Mouse (Mus musculus) neural tube, embryonic 14.5 days (tissue): ENCODE results near the gene Faah. TPM values are rescaled to one million over a fixed set of nuclear protein-coding genes. Genes with fewer than 3 reads are reported as not detected.
A peak's percentile ranks its signal among the peaks of the same experiment; 100 is the strongest.

Experiments
- ATAC-seq: fragments of 200-750 bp; cut with Nextera tagmentation; 2 replicates; pipeline ENCODE4 v1.8.0; 2017; ENCODE audit warnings: low read depth, mild to moderate bottlenecking, moderate TSS enrichment, moderate library complexity
- H3K27ac ChIP-seq: fragments of 300-500 bp; sonication (generic); 2 replicates; pipeline ENCODE4 v1.5.1; 2014; ENCODE audit warnings: low read depth, mild to moderate bottlenecking, control low read depth, low read length, moderate library complexity, mixed read lengths
- H3K27me3 ChIP-seq: fragments of 300-500 bp; sonication (generic); 2 replicates; pipeline ENCODE4 v1.6.1; 2014; ENCODE audit warnings: low read length; ENCODE audit not compliant: control insufficient read depth, insufficient read depth
- H3K36me3 ChIP-seq: fragments of 300-500 bp; sonication (generic); 2 replicates; pipeline ENCODE4 v1.6.1; 2014; ENCODE audit warnings: low read length, mixed read lengths; ENCODE audit not compliant: control insufficient read depth, insufficient read depth
- H3K4me1 ChIP-seq: fragments of 300-500 bp; sonication (generic); 2 replicates; pipeline ENCODE4 v1.6.1; 2014; ENCODE audit warnings: low read length; ENCODE audit not compliant: control insufficient read depth, insufficient read depth
- H3K4me2 ChIP-seq: fragments of 300-500 bp; sonication (generic); 2 replicates; pipeline ENCODE4 v1.6.1; 2014; ENCODE audit warnings: mild to moderate bottlenecking, low read depth, low read length, control low read depth
- H3K4me3 ChIP-seq: fragments of 300-500 bp; sonication (generic); 2 replicates; pipeline ENCODE4 v1.5.1; 2014; ENCODE audit warnings: low read depth, low read length, control low read depth, mixed read lengths
- H3K9ac ChIP-seq: fragments of 300-500 bp; sonication (generic); replicated peaks from 2 replicates; pipeline ENCODE4 v1.6.1; 2014; ENCODE audit warnings: low read depth, mild to moderate bottlenecking, control low read depth, low read length, mixed read lengths
- H3K9me3 ChIP-seq: fragments of 300-500 bp; sonication (generic); 2 replicates; pipeline ENCODE4 v1.6.1; 2016; ENCODE audit warnings: low read length; ENCODE audit not compliant: control insufficient read depth
- WGBS: fragments of 180-500 bp; shearing (Covaris S2); extraction: QIAGEN DNeasy Blood & Tissue Kit; methylation state at CpG from one replicate; pipeline ENCODE4 v1.1.7; 2014; 5-methylcytosine and 5-hydroxymethylcytosine counted together
- polyA plus RNA-seq: library from polyadenylated mRNA; unstranded; fragments of >200 nt; fragmentation: Nextera tagmentation; extraction: Ambion mirVana; gene quantifications from 2 replicates; pipeline ENCODE4 v1.2.1, GENCODE M21; 2014

The Faah gene
- polyA plus RNA-seq, 1 experiment from 2014 or later: 17.1 TPM

GRCm38 (mm10) chr4:116015996-116016395 lies 1.7 kb downstream of the Faah start:
- Histone ChIP-seq H3K36me3 (no peaks in the 10 kb centered on the region), H3K27me3 (peaks cover 24% of the 10 kb centered on the region), H3K9ac (no peak overlapping the region), H3K4me3 (no peak overlapping the region), H3K4me2 (no peak overlapping the region), H3K4me1 (0 out of 2 replicates have a peak, but pooled peaks cover 2% of the 10 kb centered on the region), H3K9me3 (no peaks in the 10 kb centered on the region), H3K27ac (no peak overlapping the region)
- ATAC-seq: no peak
- 72% methylated on average over 8 of the region's 8 CpGs for WGBS

- 81% methylated on average over 5 of the region's 5 CpGs for WGBS
- H3K4me1 ChIP-seq: 0 out of 2 replicates have a peak, but pooled peaks cover 2% of the 10 kb centered on the region
- no peaks in the 10 kb centered on the region for H3K9me3 ChIP-seq
- no peak overlapping the region for H3K4me3 ChIP-seq
- no peak overlapping the region for H3K9ac ChIP-seq
- H3K4me2 ChIP-seq: no peak overlapping the region
- H3K36me3 ChIP-seq: no peaks in the 10 kb centered on the region
- peaks cover 24% of the 10 kb centered on the region for H3K27me3 ChIP-seq
- no peak for ATAC-seq
- H3K27ac ChIP-seq: no peak overlapping the region
Measured at GRCm38 (mm10) chr4:116015502-116015901, 2.2 kb downstream of the Faah start.

GRCm38 (mm10) chr4:116010186-116010585 lies 7.5 kb downstream of the Faah start:
- H3K4me2 ChIP-seq: no peak overlapping the region
- H3K9me3 ChIP-seq: no peaks in the 10 kb centered on the region
- no peaks in the 10 kb centered on the region for H3K4me1 ChIP-seq
- H3K9ac ChIP-seq: no peak overlapping the region
- H3K4me3 ChIP-seq: no peak overlapping the region
- no peak for ATAC-seq
- H3K27ac ChIP-seq: no peak overlapping the region
- no peaks in the 10 kb centered on the region for H3K36me3 ChIP-seq
- H3K27me3 ChIP-seq: peaks cover 3% of the 10 kb centered on the region; the same call in 1 of the 2 replicates
- 80% methylated on average over 8 of the region's 8 CpGs for WGBS

- H3K9me3 ChIP-seq: no peaks in the 10 kb centered on the region
- 68% methylated on average over 4 of the region's 4 CpGs for WGBS
- no peak overlapping the region for H3K4me3 ChIP-seq
- no peak overlapping the region for H3K9ac ChIP-seq
- H3K36me3 ChIP-seq: no peaks in the 10 kb centered on the region
- no peak for ATAC-seq
- no peak overlapping the region for H3K4me2 ChIP-seq
- H3K4me1 ChIP-seq: no peaks in the 10 kb centered on the region
- H3K27ac ChIP-seq: no peak overlapping the region
- no peaks in the 10 kb centered on the region for H3K27me3 ChIP-seq
Measured at GRCm38 (mm10) chr4:116001206-116001605, 16.5 kb downstream of the Faah start.

GRCm38 (mm10) chr4:116000671-116001070 lies 17.1 kb downstream of the Faah start:
- no peak overlapping the region for H3K27ac ChIP-seq
- H3K9me3 ChIP-seq: no peaks in the 10 kb centered on the region
- H3K9ac ChIP-seq: no peak overlapping the region
- H3K36me3 ChIP-seq: no peaks in the 10 kb centered on the region
- H3K4me3 ChIP-seq: no peak overlapping the region
- no peaks in the 10 kb centered on the region for H3K27me3 ChIP-seq
- no peak for ATAC-seq
- WGBS: 59% methylated on average over 6 of the region's 6 CpGs
- H3K4me2 ChIP-seq: no peak overlapping the region
- no peaks in the 10 kb centered on the region for H3K4me1 ChIP-seq

GRCm38 (mm10) chr4:115996729-115997128 lies 21.0 kb downstream of the Faah start:
- ATAC-seq: no peak
- no peaks in the 10 kb centered on the region for H3K36me3 ChIP-seq
- 84% methylated on average over 4 of the region's 4 CpGs for WGBS
- no peak overlapping the region for H3K4me3 ChIP-seq
- no peak overlapping the region for H3K27ac ChIP-seq
- no peaks in the 10 kb centered on the region for H3K27me3 ChIP-seq
- H3K9me3 ChIP-seq: no peaks in the 10 kb centered on the region
- H3K9ac ChIP-seq: no peak overlapping the region
- no peak overlapping the region for H3K4me2 ChIP-seq
- no peaks in the 10 kb centered on the region for H3K4me1 ChIP-seq

GRCm38 (mm10) chr4:115995376-115995730 lies 22.4 kb downstream of the Faah start:
- Histone ChIP-seq H3K36me3 (no peaks in the 10 kb centered on the region), H3K4me3 (no peak overlapping the region), H3K9me3 (no peaks in the 10 kb centered on the region), H3K9ac (no peak overlapping the region), H3K4me2 (no peak overlapping the region), H3K27me3 (no peaks in the 10 kb centered on the region), H3K4me1 (no peaks in the 10 kb centered on the region), H3K27ac (no peak overlapping the region)
- 43% methylated on average over 2 of the region's 2 CpGs for WGBS
- peak; percentile 67 for ATAC-seq

- WGBS: 75% methylated on average over 16 of the region's 16 CpGs
- H3K27ac ChIP-seq: no peak overlapping the region
- no peak overlapping the region for H3K9ac ChIP-seq
- H3K4me3 ChIP-seq: no peak overlapping the region
- H3K36me3 ChIP-seq: no peaks in the 10 kb centered on the region
- no peaks in the 10 kb centered on the region for H3K9me3 ChIP-seq
- H3K27me3 ChIP-seq: no peaks in the 10 kb centered on the region
- H3K4me1 ChIP-seq: no peaks in the 10 kb centered on the region
- H3K4me2 ChIP-seq: no peak overlapping the region
- ATAC-seq: peak; percentile 73; the same call in 1 of the 2 replicates
Measured at GRCm38 (mm10) chr4:115994662-115995375, 22.9 kb downstream of the Faah start.

GRCm38 (mm10) chr4:115989382-115989781 lies 28.3 kb downstream of the Faah start:
- Histone ChIP-seq H3K27me3 (peaks cover 3% of the 10 kb centered on the region), H3K9ac (no peak overlapping the region), H3K4me3 (no peak overlapping the region), H3K9me3 (no peaks in the 10 kb centered on the region), H3K36me3 (no peaks in the 10 kb centered on the region), H3K27ac (no peak overlapping the region), H3K4me1 (no peaks in the 10 kb centered on the region), H3K4me2 (no peak overlapping the region)
- 72% methylated on average over 7 of the region's 7 CpGs for WGBS
- no peak for ATAC-seq
